Mouse (Mus musculus) effector memory CD4-positive, alpha-beta T cell, adult 7 months (primary cell): ENCODE data around the gene Gm6040. TPM values are rescaled to one million over a fixed set of nuclear protein-coding genes. Genes with fewer than 3 reads are reported as not detected.

Experiments
- polyA plus RNA-seq: library from polyadenylated mRNA; unstranded; fragments of 100-300 nt; shearing (Covaris generic); gene quantifications from one replicate; pipeline ENCODE4 v1.2.1, GENCODE M21; 2017

Gene Gm6040
- not detected for polyA plus RNA-seq

GRCm38 (mm10) chr8:20921971-20922370 is at the start of gene Gm6040:
TSS of gene Gm6040 (minus strand) at chr8:20922071.

GRCm38 (mm10) chr8:20944610-20945009 is 22.7 kb upstream of the Gm6040 start, which contains the start of gene AY761185:
TSS of gene AY761185 (minus strand) at chr8:20944710.

GRCm38 (mm10) chr8:20902527-20902926 is 19.3 kb downstream of the Gm6040 start, which contains the start of gene Gm15056:
TSS of gene Gm15056 (minus strand) at chr8:20902627.

GRCm38 (mm10) chr8:20892369-20892768 is 29.5 kb downstream of the Gm6040 start, which contains the start of gene Defb33:
TSS of gene Defb33 (plus strand) at chr8:20892669.

Other genes starting within 250 kb of the Gm6040 start
- gene Defb33, start 29.4 kb downstream of the Gm6040 start, polyA plus RNA-seq, result not detected
- not detected for gene Gm15056, start 19.4 kb downstream of the Gm6040 start, polyA plus RNA-seq
- not detected for gene AY761185, start 22.6 kb upstream of the Gm6040 start, polyA plus RNA-seq
- gene Defa21, start 103.5 kb upstream of the Gm6040 start, polyA plus RNA-seq, result not detected
- not detected for gene Defa23, start 133.0 kb upstream of the Gm6040 start, polyA plus RNA-seq
- not detected for gene Defa35, start 143.0 kb upstream of the Gm6040 start, polyA plus RNA-seq
- gene Defa25, start 162.4 kb upstream of the Gm6040 start, polyA plus RNA-seq, result not detected
- not detected for gene Gm14851, start 174.0 kb upstream of the Gm6040 start, polyA plus RNA-seq
- not detected for gene Defa30, start 212.6 kb upstream of the Gm6040 start, polyA plus RNA-seq
- gene Defa22, start 240.2 kb upstream of the Gm6040 start, polyA plus RNA-seq, result not detected